Comparison of ENCODE assay signal across 11 mouse cellular contexts in the genomic region with DNA sequence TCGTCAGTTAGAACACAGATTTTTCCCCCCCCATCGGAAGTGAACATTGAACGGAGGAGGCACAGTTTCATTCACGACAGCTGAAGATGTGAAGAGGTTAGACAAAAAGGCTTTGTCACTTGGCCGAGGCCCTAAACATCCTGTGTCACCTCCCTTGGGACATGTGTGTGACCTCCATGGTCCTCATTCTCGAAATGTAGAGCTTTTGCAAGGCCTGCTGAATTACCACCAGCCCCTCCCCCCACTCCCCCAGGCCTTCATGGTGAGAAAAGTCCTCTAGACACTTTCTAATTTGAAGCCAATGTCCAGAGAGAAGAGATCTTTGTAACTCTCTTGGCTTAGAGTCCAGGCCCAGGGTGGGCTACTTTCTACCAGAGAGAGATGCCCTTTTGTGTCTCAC.
"Had no signal": no experiment of that assay in that cellular context is flagged by ENCODE, and none has a peak within 500 bp of the region (broad histone marks: within the 10 kb centered on the region; RNA-seq: fewer than 3 reads in every experiment).

No protein-coding gene starts in this region.

- H3K4me2 ChIP-seq: limb, embryonic 12.5 days; liver, embryonic 13.5 days; midbrain, embryonic 13.5 days; neural tube, embryonic 15.5 days had no signal

- H3K27ac ChIP-seq: layer of hippocampus, adult 2 months; limb, embryonic 12.5 days; liver, embryonic 13.5 days; midbrain, embryonic 13.5 days; neural tube, embryonic 15.5 days had no signal

- DNase-seq: liver; liver, embryonic 13.5 days; liver, postnatal 0 days; lung, postnatal 36 days; right cerebral cortex, adult 18-20 months; right cerebral cortex, postnatal 25 days; thymus, postnatal 4 days had no signal

- H3K9me3 ChIP-seq: liver, embryonic 13.5 days; midbrain, embryonic 13.5 days; neural tube, embryonic 15.5 days had no signal

- H3K9ac ChIP-seq: limb, embryonic 12.5 days; liver, embryonic 13.5 days; liver, postnatal 0 days; midbrain, embryonic 13.5 days; neural tube, embryonic 15.5 days had no signal

- H3K4me3 ChIP-seq: layer of hippocampus, adult 2 months; limb, embryonic 12.5 days; liver, embryonic 13.5 days; midbrain, embryonic 13.5 days; neural tube, embryonic 15.5 days had no signal

- H3K36me3 ChIP-seq: limb, embryonic 12.5 days; liver, embryonic 13.5 days; midbrain, embryonic 13.5 days; neural tube, embryonic 15.5 days had no signal

- H3K4me1 ChIP-seq: limb, embryonic 12.5 days; liver, embryonic 13.5 days; midbrain, embryonic 13.5 days had no signal

- ATAC-seq: liver, postnatal 0 days; midbrain, embryonic 13.5 days had no signal

- H3K27me3 ChIP-seq: limb, embryonic 12.5 days; liver, embryonic 13.5 days; midbrain, embryonic 13.5 days had no signal
